8 mouse cellular contexts compared by ENCODE assay signal in the genomic region with DNA sequence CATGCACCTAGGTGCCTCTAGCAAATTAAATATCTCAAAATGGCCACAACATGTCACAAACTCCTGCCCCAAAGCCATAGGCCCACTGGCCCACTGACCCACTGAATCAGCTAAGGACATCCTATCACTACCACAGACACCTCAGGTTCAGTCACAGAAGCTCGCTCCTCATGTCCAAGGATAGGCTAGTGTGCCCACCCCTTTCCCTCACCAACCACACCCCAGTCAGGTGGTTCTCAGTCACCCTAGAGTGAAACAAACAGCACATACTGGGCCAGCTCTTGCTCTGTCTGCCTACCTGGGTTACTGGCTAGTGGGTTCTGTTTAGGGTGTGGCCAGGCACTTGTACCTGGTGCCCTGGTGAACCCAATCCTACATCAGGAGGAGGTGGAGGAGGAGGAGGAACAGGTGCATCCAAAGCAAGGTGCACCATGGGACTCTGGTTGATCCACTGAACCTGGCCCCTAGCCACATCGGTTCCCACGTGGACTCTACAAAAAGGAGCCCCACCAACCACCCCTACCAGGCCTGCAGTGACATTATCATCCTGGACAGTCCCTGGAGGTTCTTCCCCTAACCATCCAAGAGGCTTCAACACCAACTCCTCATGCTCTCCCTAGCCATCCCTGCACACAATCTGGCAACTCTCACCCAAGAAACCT. TPM values are rescaled to one million over a fixed set of nuclear protein-coding genes. Genes with fewer than 3 reads are reported as not detected.
A peak's percentile ranks its signal among the peaks of the same experiment; 100 is the strongest.
DNase-seq lines count a peak whose midpoint lies in the region; ATAC-seq and TF ChIP-seq lines count a peak whose summit lies in the region.

No protein-coding gene starts in this region.

- ATAC-seq in lung, embryonic 14.5 days (ENCODE audit: insufficient read depth) = no peak
- ATAC-seq in intestine, embryonic 16.5 days = no peak
- no peak for ATAC-seq in neural tube, embryonic 13.5 days (ENCODE audit: low read depth)

- no peak for DNase-seq in lung, embryonic 14.5 days
- no peak for DNase-seq in lung, postnatal 25 days (ENCODE audit: low spot score)
- DNase-seq in frontal cortex, postnatal 36 days (ENCODE audit: low spot score in 2 of 2) = no peak
- no peak for DNase-seq in left cerebral cortex, adult 8-10 months (ENCODE audit: low spot score in 2 of 2)
- no peak for DNase-seq in MN1 (ENCODE audit: low spot score)

- peak overlapping the region; percentile 75; the same call in 1 of the 2 replicates for H3K4me3 ChIP-seq in lung, embryonic 14.5 days (ENCODE audit: low read depth, low read length)
- H3K4me3 ChIP-seq in erythroblast, embryonic 14.5 days (replicated peaks) = peak overlapping the region; percentile 80
- H3K4me3 ChIP-seq in intestine, embryonic 16.5 days (ENCODE audit: low read length) = peak overlapping the region; percentile 92
- H3K4me3 ChIP-seq in neural tube, embryonic 13.5 days = peak overlapping the region; percentile 92

- H3K36me3 ChIP-seq in lung, embryonic 14.5 days (ENCODE audit: insufficient read depth) = peaks cover 45% of the 10 kb centered on the region
- H3K36me3 ChIP-seq in erythroblast, embryonic 14.5 days (ENCODE audit: control insufficient read depth) = peaks cover 60% of the 10 kb centered on the region
- peaks cover 34% of the 10 kb centered on the region for H3K36me3 ChIP-seq in intestine, embryonic 16.5 days (ENCODE audit: control insufficient read depth, insufficient read depth, low read length)
- peaks cover 49% of the 10 kb centered on the region for H3K36me3 ChIP-seq in neural tube, embryonic 13.5 days

- H3K9me3 ChIP-seq in lung, embryonic 14.5 days (ENCODE audit: low read depth, low read length) = no peaks in the 10 kb centered on the region
- H3K9me3 ChIP-seq in erythroblast, embryonic 14.5 days (ENCODE audit: control insufficient read depth, low read length) = no peaks in the 10 kb centered on the region
- H3K9me3 ChIP-seq in intestine, embryonic 16.5 days (ENCODE audit: control insufficient read depth, low read length) = no peaks in the 10 kb centered on the region
- H3K9me3 ChIP-seq in neural tube, embryonic 13.5 days = no peaks in the 10 kb centered on the region

- H3K27me3 ChIP-seq in lung, embryonic 14.5 days (ENCODE audit: insufficient read depth, low read length) = no peaks in the 10 kb centered on the region
- H3K27me3 ChIP-seq in erythroblast, embryonic 14.5 days (ENCODE audit: control insufficient read depth) = no peaks in the 10 kb centered on the region
- no peaks in the 10 kb centered on the region for H3K27me3 ChIP-seq in intestine, embryonic 16.5 days (replicated peaks; ENCODE audit: control insufficient read depth, insufficient read depth, low read length)
- no peaks in the 10 kb centered on the region for H3K27me3 ChIP-seq in neural tube, embryonic 13.5 days

- peak overlapping the region; percentile 92 for H3K4me2 ChIP-seq in lung, embryonic 14.5 days
- peak overlapping the region; percentile 93 for H3K4me2 ChIP-seq in intestine, embryonic 16.5 days (ENCODE audit: low read depth, low read length)
- H3K4me2 ChIP-seq in neural tube, embryonic 13.5 days = peak overlapping the region; percentile 95

- H3K9ac ChIP-seq in lung, embryonic 14.5 days = peak overlapping the region; percentile 87; the same call in 1 of the 2 replicates
- H3K9ac ChIP-seq in intestine, embryonic 16.5 days (ENCODE audit: low read depth, low read length) = peak overlapping the region; percentile 87
- peak overlapping the region; percentile 89 for H3K9ac ChIP-seq in neural tube, embryonic 13.5 days

- WGBS in lung, embryonic 14.5 days = 79% methylated on average over 3 of the region's 3 CpGs
- WGBS in intestine, embryonic 16.5 days = 77% methylated on average over 3 of the region's 3 CpGs
- 88% methylated on average over 3 of the region's 3 CpGs for WGBS in neural tube, embryonic 13.5 days

- peaks cover 7% of the 10 kb centered on the region for H3K4me1 ChIP-seq in lung, embryonic 14.5 days (ENCODE audit: insufficient read depth)
- peaks cover 91% of the 10 kb centered on the region for H3K4me1 ChIP-seq in erythroblast, embryonic 14.5 days (ENCODE audit: control insufficient read depth)
- peaks cover 22% of the 10 kb centered on the region for H3K4me1 ChIP-seq in intestine, embryonic 16.5 days (ENCODE audit: control insufficient read depth, insufficient read depth, low read length)
- peaks cover 19% of the 10 kb centered on the region for H3K4me1 ChIP-seq in neural tube, embryonic 13.5 days (replicated peaks)

- no peak overlapping the region for H3K27ac ChIP-seq in lung, embryonic 14.5 days (ENCODE audit: low read depth)
- no peak overlapping the region for H3K27ac ChIP-seq in intestine, embryonic 16.5 days (ENCODE audit: low read length)
- no peak overlapping the region for H3K27ac ChIP-seq in neural tube, embryonic 13.5 days (replicated peaks)

- TF ChIP-seq CTCF in lung, embryonic 14.5 days (IDR thresholded peaks at IDR 0.05; ENCODE audit: low read depth) = no peak

RNA-seq across cellular contexts. Expression of a gene that starts 2.0 kb away (rescaled TPM):
- 239 and 240 TPM in 2 replicates for polyA plus RNA-seq in lung, embryonic 14.5 days (2014; fragmentation: Nextera tagmentation; extraction: Ambion mirVana)
- polyA plus RNA-seq in erythroblast, embryonic 14.5 days (2012) = 14.4 and 21.7 TPM in 2 replicates
- polyA plus RNA-seq in intestine, embryonic 16.5 days (2015; fragmentation: Nextera tagmentation; extraction: Ambion mirVana) = 395 and 444 TPM in 2 replicates
- polyA plus RNA-seq in neural tube, embryonic 13.5 days (2015; fragmentation: Nextera tagmentation; extraction: Ambion mirVana) = 282 and 288 TPM in 2 replicates
- total RNA-seq in left cerebral cortex, adult 8-10 months (2022) = 1,000 to 10,000 TPM in 1 of 4 experiments, 100 to 1,000 TPM in 3; 328 to 1,203 (median 591) TPM

RNA-seq across cellular contexts. Expression of a gene that starts 3.4 kb away (rescaled TPM):
- 3.0 TPM in 1 of 2 replicates, not detected in the other for polyA plus RNA-seq in lung, embryonic 14.5 days (2014; fragmentation: Nextera tagmentation; extraction: Ambion mirVana)
- polyA plus RNA-seq in erythroblast, embryonic 14.5 days (2012) = 19.7 and 19.8 TPM in 2 replicates
- 0.43 and 2.3 TPM in 2 replicates for polyA plus RNA-seq in intestine, embryonic 16.5 days (2015; fragmentation: Nextera tagmentation; extraction: Ambion mirVana)
- polyA plus RNA-seq in neural tube, embryonic 13.5 days (2015; fragmentation: Nextera tagmentation; extraction: Ambion mirVana) = 1.9 TPM in 1 of 2 replicates, not detected in the other
- total RNA-seq in left cerebral cortex, adult 8-10 months (2022) = 10 to 100 TPM in 2 of 4 experiments, 1 to 10 TPM in 1, not detected in 1; 2.2 to 24.0 (median 19.7) TPM

RNA-seq across cellular contexts. Expression of a gene that starts 12.3 kb away (rescaled TPM):
- 3.4 and 4.0 TPM in 2 replicates for polyA plus RNA-seq in lung, embryonic 14.5 days (2014; fragmentation: Nextera tagmentation; extraction: Ambion mirVana)
- 0.36 and 0.47 TPM in 2 replicates for polyA plus RNA-seq in erythroblast, embryonic 14.5 days (2012)
- 1.8 and 2.4 TPM in 2 replicates for polyA plus RNA-seq in intestine, embryonic 16.5 days (2015; fragmentation: Nextera tagmentation; extraction: Ambion mirVana)
- polyA plus RNA-seq in neural tube, embryonic 13.5 days (2015; fragmentation: Nextera tagmentation; extraction: Ambion mirVana) = 2.5 and 3.0 TPM in 2 replicates
- 10 to 100 TPM; 30.9 to 34.5 (median 31.7) TPM for total RNA-seq in left cerebral cortex, adult 8-10 months (2022)

RNA-seq across cellular contexts. Expression of a gene that starts 48.8 kb away (rescaled TPM):
- not detected in 2 replicates for polyA plus RNA-seq in lung, embryonic 14.5 days (2014; fragmentation: Nextera tagmentation; extraction: Ambion mirVana)
- not detected in 2 replicates for polyA plus RNA-seq in erythroblast, embryonic 14.5 days (2012)
- 8.8 and 10.4 TPM in 2 replicates for polyA plus RNA-seq in intestine, embryonic 16.5 days (2015; fragmentation: Nextera tagmentation; extraction: Ambion mirVana)
- 0.39 TPM in 1 of 2 replicates, not detected in the other for polyA plus RNA-seq in neural tube, embryonic 13.5 days (2015; fragmentation: Nextera tagmentation; extraction: Ambion mirVana)
- not detected for total RNA-seq in left cerebral cortex, adult 8-10 months (2022)

RNA-seq across cellular contexts. Expression of a gene that starts 55.7 kb away (rescaled TPM):
- 0.86 and 1.6 TPM in 2 replicates for polyA plus RNA-seq in lung, embryonic 14.5 days (2014; fragmentation: Nextera tagmentation; extraction: Ambion mirVana)
- 0.22 TPM in 1 of 2 replicates, not detected in the other for polyA plus RNA-seq in erythroblast, embryonic 14.5 days (2012)
- polyA plus RNA-seq in intestine, embryonic 16.5 days (2015; fragmentation: Nextera tagmentation; extraction: Ambion mirVana) = 4.3 and 4.7 TPM in 2 replicates
- 2.2 and 8.9 TPM in 2 replicates for polyA plus RNA-seq in neural tube, embryonic 13.5 days (2015; fragmentation: Nextera tagmentation; extraction: Ambion mirVana)
- 1 to 10 TPM; 1.9 to 9.6 (median 5.2) TPM for total RNA-seq in left cerebral cortex, adult 8-10 months (2022)

Comparison
In these comparisons a context has a peak if more than half of its experiments do, and no peak if none do; other contexts are left out.
1. RNA of a gene that starts 2.0 kb away (polyA plus RNA-seq): 395 to 444 TPM in intestine, embryonic 16.5 days, 282 to 288 TPM in neural tube, embryonic 13.5 days and 239 to 240 TPM in lung, embryonic 14.5 days; 14.4 to 21.7 TPM in erythroblast, embryonic 14.5 days; every median in the first group is over 10 times any median in the second.
2. Peak in every context shown above with its lines, with median percentiles within 50 percentile points of each other: H3K4me2 ChIP-seq, H3K4me3 ChIP-seq and H3K9ac ChIP-seq.